Mouse (Mus musculus) adrenal gland, adult 18-20 months (tissue): ENCODE data around the gene Crebbp. TPM values are rescaled to one million over a fixed set of nuclear protein-coding genes. Genes with fewer than 3 reads are reported as not detected.
"Not testable (repeated sequence)": the region's sequence is repeated elsewhere in the genome, so short reads cannot be mapped to it uniquely, and the experiment has no call there.

ENCODE experiments used
- DNase-seq, 2 experiments: peaks; one replicate each; pipeline ENCODE4 v3.0.0; 2021 to 2022; ENCODE audit warnings: low spot score in 2 of 2
- total RNA-seq, 2 experiments: library from RNA; stranded (reverse); gene quantifications; 1 replicate in 1 of 2; 2 replicates in 1 of 2; pipeline ENCODE4 v1.2.3; 2021

Crebbp gene
- total RNA-seq, 2 experiments from 2014 or later, result 55.0 to 56.0 TPM

DNA sequence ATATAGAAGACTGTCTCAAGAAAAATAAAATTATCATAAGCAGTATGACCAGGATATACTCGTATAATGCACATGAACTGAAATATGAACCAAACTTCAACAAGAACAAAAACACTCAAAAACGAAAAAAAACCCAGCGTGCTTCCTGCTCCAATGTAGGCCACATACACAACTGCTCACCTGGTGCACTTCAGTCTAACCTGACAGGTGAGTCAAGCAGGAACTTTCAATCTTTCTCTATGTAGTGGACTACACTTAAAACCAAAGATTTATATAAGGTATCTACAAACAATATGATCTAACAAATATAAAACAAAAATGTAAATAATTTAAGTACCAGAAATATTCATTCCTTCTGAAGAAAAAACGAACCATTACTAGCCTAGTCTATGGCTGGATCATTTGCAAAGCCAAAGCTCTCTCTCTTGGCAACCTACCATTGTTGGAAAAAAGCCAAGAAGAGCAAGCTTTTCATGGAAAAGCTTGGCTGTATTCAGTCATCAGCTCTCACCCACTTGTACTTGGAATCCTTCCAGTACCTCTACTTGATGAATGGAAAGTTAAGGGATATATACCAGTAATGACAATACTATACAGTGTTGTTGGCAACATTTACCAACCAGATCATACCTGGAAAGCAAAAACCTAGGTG, 53.4 kb downstream of the Crebbp start:
- peak in 1 of 2 experiments; percentile 24 for DNase-seq

DNA sequence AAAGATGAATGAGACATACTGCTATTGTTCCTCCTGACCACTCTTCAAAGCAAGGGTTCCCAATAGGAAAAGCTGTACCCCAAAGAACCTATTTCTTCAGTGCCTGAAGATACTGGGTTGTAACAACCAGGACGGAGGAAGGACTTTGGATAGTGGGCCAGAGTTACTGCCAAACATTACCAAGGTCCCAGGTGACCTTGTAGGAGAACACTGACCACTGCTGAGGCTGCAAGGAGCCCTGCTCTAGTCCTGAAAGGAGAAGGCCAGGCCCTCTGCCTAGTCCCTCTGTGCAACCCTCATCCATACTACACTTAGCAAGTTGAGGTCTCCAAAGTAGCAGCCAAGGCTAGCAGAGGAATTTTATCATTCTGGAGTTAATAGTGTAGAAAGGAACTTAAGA, 60.7 kb downstream of the Crebbp start:
- DNase-seq, result no peak

DNA sequence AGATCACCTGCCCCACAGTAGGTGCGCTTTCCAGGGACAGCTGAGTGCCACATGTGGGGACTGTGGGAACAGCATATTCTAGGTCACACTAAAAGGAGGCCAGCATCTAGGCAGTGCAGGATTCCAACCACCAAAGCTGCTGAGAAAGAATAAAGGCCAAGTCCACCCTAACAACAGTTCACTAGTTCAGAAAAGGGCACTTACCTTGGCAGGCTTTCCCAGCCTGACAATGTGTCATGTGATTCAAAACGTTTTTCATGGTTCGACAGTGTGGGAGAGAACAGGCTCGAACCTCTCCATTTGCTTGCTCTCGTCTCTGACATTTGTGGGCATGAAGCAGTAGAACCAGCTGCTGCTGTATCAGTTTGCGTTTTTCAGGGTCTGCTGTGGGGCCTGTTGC, 75.3 kb downstream of the Crebbp start:
- no peak for DNase-seq

- DNase-seq, result no peak
Observed at GRCm38 (mm10) chr16:4133754-4134153, 80.0 kb downstream of the Crebbp start.

DNA sequence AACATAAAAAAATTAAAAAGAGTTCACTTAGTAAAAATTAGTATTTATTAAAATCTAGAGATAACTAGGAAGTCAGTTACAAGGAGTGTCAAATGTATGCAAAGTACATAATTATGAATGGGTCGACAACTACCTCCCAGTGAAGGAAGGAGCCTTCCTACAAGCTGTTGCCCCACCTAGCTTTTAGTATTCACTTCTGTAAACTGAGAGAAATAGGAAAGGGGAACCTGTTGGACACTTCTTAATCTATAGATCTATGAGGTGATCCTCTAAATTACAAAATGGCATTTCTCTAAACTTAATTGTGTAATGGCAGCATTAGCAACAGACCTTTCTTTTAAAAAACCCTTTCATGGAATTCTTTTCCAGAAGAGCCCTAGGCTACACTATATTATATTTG, 84.9 kb downstream of the Crebbp start:
- no peak for DNase-seq

- DNase-seq, result no peak
Observed at GRCm38 (mm10) chr16:4117072-4117471, 96.7 kb downstream of the Crebbp start.

DNA sequence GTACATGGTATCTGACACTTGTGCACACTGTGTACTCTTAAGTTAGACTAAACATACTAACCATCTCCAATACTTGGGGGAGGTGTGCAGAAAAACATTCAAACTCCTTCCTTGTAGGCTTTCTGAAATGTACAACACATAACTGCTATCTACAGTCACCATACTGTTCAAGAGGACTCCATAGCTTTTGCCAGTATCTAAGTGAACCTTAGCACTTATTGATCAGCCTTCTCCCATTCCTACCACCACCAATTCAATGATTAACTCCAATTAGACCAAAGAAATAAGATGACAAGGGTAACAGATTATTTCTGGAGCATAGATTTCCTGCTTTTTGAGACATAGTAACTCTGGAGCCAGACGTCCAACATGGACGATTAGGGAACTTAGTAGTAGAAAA, 113.4 kb downstream of the Crebbp start:
- no peak for DNase-seq

DNA sequence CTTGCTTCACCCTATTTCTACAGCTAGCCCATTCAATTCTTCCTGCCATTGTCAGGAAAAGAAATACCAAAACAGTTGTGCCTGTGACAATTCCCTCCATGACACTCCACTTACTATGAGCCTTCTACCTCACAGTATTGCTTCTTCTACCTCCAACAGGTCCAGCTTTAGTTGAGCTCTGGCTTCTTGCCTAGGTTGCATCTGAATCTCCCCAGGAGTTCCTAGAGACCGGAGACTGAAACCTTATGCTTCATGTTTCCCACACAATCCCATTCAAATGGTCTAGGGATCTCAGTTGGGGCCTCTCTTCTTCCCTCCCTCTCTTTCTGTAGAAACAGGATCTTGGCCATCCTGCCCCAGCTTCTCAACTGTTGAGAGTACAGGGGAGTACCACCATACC, 116.3 kb downstream of the Crebbp start:
- DNase-seq, result no peak

DNA sequence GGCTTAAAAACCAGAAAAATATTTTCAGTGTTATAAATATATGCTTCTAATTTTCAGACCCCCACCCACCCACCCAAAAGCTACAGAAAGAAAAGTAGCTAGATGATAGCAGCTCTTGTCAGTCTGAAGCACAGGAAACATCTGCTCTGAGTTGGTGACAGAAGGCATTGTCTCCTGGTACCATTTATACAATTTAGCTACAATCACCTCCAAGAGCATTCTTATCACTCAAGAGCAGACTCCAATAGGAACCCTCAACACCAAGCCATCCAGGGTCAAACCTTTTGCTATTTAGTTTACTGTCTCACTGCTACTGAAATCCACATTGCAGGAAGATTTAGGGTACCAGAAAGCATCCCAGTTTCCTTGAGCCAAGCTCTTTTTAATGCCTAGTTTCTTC, 116.9 kb downstream of the Crebbp start:
- DNase-seq, result no peak

DNA sequence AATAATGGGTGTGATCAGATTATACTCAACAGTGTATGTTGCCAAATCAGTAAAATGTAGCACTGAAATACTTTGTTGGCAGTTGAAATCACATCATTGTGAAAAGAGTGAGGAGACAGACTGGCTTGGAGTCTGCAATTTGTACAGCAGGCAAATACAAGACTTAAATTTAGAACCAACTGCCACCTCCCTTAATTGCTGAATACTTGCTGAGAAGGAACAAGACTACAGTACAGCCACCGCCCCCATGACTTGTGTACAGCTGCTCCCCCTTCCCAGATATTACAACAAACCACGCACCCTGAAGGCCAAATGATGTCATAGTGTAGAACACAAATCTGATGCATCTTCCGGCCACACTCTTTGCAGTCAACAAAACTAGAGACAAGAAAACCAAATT, 117.7 kb downstream of the Crebbp start:
- no peak for DNase-seq

DNA sequence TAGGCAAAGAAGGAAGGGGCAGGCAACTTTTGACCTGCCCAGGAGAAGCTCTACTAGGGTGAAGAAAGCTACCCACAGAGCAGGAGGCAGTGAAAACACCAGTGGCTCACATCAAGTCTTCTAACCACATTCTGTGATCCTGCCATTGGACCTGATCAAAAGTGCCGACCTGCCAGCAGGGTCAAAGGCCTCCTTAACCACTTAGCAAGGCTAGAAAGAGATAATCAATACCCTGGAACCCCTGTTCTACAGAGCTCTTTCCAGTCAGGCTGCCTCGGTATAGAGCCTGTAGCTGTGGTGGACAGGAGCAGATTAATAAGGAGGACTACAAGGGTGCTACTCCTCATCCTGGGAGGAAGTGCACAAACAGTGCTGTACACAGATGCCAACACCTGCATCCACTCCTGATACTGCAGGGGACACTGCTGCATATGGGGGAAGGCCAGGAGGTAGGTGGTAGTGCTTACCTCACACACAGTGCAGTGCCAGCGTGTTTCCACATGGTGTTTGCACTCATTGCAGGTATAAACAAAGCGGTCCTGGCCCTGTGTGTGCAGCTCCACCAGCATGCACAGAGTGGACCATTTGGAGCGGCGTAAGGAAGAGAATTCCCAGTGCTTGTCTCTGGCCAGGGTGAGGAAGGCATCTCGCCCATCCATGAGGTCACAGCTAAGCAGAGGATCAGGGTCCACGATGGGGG, 126.4 kb downstream of the Crebbp start:
- DNase-seq, result no peak

GRCm38 (mm10) chr16:4085851-4086387, 127.9 kb downstream of the Crebbp start:
- DNase-seq, result no peak

- DNase-seq, result no peak
Observed at GRCm38 (mm10) chr16:4085051-4085450, 128.7 kb downstream of the Crebbp start.

DNA sequence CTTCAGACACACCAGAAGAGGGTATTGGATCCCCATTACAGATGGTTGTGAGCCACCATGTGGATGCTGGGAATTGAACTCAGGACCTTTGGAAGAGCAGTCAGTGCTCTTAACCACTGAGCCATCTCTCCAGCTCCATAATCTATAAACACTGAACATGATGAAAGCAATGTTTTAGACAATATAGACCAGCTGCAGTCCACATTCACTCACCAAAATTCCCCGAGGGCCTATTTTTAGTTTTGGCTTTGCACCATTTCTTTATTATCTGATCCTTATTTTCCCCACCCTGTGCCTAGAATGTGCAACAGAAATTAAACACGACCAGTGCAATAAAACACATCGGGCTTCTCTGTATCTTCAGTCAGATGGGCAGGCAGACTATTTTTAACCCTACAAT, 133.4 kb downstream of the Crebbp start:
- DNase-seq, result not testable (repeated sequence)

GRCm38 (mm10) chr16:4079656-4080055, 134.1 kb downstream of the Crebbp start:
- no peak for DNase-seq

DNA sequence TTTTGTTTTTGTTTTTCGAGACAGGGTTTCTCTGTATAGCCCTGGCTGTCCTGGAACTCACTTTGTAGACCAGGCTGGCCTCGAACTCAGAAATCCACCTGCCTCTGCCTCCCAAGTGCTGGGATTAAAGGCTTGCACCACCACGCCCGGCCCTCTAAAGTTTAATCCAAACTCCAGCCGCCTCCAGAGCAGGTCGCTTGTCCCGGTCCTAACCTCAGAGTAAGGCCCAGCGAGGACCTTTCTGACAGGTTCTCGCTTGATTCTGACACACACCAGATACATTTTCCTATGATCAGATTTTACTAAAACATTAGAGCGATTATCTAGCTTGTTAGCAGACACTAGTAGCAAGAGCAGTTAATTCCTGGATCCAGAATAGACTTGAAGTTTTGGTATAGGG, 135.5 kb downstream of the Crebbp start:
- not testable (repeated sequence) for DNase-seq

DNA sequence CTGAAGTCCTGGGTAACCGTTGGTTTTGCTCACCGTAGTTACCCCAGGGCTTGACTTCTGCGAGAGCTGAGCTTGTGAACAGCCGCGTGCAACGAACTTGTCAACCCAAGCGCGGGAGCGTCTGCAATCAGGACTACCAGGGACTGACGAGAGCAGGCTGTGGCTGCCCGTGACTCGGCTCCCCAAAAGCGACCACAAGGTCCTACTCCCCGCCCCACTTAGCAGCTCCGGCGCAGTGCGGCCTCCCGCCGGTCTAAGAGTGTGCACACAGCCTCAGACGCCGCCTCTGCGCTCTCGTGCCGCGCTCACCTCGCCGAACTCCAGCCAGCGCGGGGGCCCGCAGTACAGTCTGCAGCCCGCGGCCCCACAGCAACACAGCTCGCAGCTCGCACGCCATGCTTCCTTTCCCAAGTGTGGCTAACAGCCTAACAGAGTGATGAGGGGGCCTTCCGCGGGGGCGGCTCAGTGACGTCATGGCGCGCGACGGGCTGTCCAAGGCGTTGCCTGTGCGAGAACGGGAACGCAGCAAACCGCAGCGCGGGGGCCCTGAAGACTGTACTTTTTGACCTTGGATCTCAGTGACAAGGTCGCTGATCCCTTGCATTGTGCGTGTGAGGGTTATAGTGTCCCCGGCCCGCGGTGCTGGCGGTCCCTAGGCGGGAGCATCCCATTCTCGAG, 136.3 kb downstream of the Crebbp start, which contains the start of gene Trap1:
Gene Trap1, minus strand, starts transcription at position 444 of the 678 bp plus-strand sequence.
- peak; percentile 96 to 98 for DNase-seq

GRCm38 (mm10) chr16:4074836-4075235, 139.0 kb downstream of the Crebbp start:
- no peak for DNase-seq

DNA sequence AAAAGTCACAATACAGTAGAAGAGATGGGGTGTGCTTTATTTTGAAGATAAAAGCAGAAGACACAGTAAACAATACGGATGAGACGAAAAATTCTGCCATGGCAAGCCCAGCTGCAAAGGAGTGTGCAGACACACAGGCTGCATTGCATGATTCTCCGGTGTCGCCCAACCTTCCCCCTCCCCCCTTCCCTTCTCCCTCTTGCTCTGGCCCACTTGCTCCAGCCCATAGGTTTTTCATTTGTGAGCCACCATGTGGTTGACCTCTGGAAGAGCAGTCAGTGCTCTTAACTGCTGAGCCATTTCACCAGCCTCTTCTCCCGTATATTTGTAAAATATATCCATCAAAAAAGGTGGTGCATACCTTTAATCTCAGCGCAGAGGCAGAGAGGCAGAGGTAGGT, 139.5 kb downstream of the Crebbp start:
- no peak for DNase-seq

DNA sequence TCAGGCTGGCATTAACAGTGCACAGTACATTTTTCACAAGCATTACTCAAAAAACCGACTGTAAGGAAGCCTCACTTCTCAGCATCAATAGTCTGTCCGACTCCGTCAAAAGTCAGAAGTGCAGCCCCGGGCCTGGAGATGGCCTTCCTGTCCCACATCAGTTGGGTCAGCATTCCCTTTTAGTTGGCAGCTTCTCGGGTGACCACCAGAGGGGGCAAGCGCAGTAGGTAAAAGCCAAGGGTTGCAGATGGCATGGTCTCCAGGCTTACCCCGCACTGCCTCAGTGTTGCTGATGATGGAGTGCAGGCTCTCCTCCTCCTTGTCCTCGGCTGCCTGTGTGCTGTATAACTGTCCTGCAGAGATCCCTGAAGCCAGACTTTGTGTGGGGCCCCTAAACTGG, 145.2 kb downstream of the Crebbp start:
- peak; percentile 41 to 57 for DNase-seq

- DNase-seq, result no peak
Observed at GRCm38 (mm10) chr16:4064945-4065344, 148.9 kb downstream of the Crebbp start.

DNA sequence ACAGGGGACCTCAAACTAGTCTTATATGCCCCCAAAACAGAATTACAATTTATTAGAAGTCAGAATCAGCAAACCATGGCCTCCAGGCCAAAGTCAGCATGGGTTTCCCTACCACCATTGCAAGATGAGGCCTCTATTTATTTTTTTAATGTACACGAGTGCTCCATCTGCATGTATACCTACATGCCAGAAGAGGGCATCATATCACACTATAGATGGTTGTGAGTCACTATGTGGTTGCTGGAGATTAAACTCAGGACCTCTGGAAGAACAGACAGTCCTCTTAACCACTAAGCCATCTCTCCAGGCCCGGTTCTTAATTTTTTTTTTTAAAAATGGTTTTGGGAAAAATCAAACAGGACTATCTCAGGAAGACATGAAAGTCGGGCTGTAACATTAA, 160.0 kb downstream of the Crebbp start:
- DNase-seq, result no peak
